Mouse (Mus musculus) splenic B cell, adult 2 months (primary cell): ENCODE data around the gene Gm27179.
"Not testable (repeated sequence)": the region's sequence is repeated elsewhere in the genome, so short reads cannot be mapped to it uniquely, and the experiment has no call there.

Experiments used
- DNase-seq: peaks from one replicate; pipeline ENCODE4 v3.0.0-alpha.2; 2011; ENCODE audit warnings: low read depth, low spot score
- H3K27me3 ChIP-seq: 2 replicates; pipeline ENCODE4 v1.6.1; 2012; ENCODE audit warnings: mild to moderate bottlenecking, low read length, moderate library complexity, mixed read lengths; ENCODE audit not compliant: control insufficient read depth, poor library complexity, insufficient read depth, severe bottlenecking
- H3K36me3 ChIP-seq: 2 replicates; pipeline ENCODE4 v1.6.1; 2012; ENCODE audit warnings: mild to moderate bottlenecking, low read length, moderate library complexity, mixed read lengths; ENCODE audit not compliant: control insufficient read depth, poor library complexity, insufficient read depth, severe bottlenecking

Gm27179 gene

GRCm38 (mm10) chr14:69502440-69503150 lies 9.8 kb downstream of the Gm27179 start:
- DNase-seq, result not testable (repeated sequence)

DNA sequence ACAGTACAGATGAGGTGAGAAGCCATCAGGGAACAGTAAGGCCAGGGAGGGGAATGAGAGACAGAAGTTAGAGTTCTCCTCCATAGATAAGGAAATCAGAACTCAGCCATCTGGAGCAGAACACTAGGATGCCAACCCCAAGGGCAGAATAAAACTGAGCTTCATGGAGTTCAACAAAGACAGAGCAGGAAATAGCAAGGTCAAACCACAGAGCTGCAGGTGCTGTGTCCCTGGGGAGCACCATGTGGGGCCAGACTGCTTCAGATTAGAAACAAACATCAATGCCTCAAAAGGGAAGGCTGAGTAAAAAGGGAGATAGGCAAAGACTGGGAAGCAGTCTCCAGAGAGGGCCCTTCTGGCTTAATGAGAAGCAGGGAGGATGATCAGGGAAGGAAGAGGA lies 16.1 kb downstream of the Gm27179 start:
- H3K36me3 ChIP-seq, DNase-seq: not testable (repeated sequence)

More at GRCm38 (mm10) chr14:69502440-69503150, 9.8 kb downstream of the Gm27179 start:
- H3K36me3 ChIP-seq, H3K27me3 ChIP-seq: not testable (repeated sequence)

GRCm38 (mm10) chr14:69494946-69495345 lies 17.4 kb downstream of the Gm27179 start:
- not testable (repeated sequence) for DNase-seq, H3K36me3 ChIP-seq, H3K27me3 ChIP-seq

More for the DNA sequence above, 16.1 kb downstream of the Gm27179 start:
- H3K27me3 ChIP-seq, result not testable (repeated sequence)

DNA sequence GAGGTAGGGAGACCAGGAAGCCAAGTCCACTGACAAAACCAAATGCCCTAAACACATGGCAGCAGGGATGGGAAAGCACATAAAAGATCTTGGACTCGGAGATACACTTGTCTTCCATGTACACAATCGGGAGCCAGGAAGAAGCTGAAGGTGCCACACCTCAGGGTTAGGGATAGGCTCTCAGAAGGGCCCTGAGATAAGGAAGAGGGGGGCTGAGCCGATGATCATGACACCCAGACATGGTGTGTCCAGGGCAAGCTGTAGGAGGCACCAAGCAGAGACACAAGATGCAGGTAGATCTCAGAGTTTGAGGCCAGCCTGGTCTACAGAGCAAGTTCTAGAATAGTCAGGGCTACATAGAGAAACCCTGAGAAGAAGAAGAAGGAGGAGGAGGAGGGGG lies 17.8 kb downstream of the Gm27179 start:
- not testable (repeated sequence) for H3K27me3 ChIP-seq, DNase-seq, H3K36me3 ChIP-seq

DNA sequence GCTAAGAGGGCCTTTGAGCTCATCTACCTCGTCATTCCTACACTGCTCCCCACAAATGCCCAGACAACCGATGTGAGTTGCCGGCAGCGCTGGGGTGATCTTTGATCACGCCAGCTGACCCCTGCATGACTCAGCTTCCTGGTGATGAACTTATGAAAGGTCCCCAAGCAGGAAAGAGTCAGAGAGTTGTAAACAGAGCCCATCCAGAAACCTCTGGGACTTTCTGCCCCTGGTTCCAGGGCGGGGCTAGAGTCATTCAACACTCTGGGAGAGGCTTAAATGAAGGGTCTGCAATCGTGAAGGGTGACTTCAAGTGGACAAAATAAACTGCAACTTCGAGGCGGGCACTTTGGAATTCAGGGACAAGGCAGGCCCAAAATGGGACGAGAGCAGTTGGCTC lies 24.3 kb downstream of the Gm27179 start:
- not testable (repeated sequence) for H3K36me3 ChIP-seq, DNase-seq

GRCm38 (mm10) chr14:69485466-69486135 lies 26.7 kb downstream of the Gm27179 start:
- not testable (repeated sequence) for DNase-seq, H3K27me3 ChIP-seq, H3K36me3 ChIP-seq

More for the DNA sequence above, 24.3 kb downstream of the Gm27179 start:
- H3K27me3 ChIP-seq, result not testable (repeated sequence)

GRCm38 (mm10) chr14:69473941-69474646 lies 38.3 kb downstream of the Gm27179 start:
- not testable (repeated sequence) for H3K27me3 ChIP-seq, H3K36me3 ChIP-seq, DNase-seq

GRCm38 (mm10) chr14:69473322-69473721 lies 39.0 kb downstream of the Gm27179 start:
- not testable (repeated sequence) for H3K36me3 ChIP-seq, DNase-seq

DNA sequence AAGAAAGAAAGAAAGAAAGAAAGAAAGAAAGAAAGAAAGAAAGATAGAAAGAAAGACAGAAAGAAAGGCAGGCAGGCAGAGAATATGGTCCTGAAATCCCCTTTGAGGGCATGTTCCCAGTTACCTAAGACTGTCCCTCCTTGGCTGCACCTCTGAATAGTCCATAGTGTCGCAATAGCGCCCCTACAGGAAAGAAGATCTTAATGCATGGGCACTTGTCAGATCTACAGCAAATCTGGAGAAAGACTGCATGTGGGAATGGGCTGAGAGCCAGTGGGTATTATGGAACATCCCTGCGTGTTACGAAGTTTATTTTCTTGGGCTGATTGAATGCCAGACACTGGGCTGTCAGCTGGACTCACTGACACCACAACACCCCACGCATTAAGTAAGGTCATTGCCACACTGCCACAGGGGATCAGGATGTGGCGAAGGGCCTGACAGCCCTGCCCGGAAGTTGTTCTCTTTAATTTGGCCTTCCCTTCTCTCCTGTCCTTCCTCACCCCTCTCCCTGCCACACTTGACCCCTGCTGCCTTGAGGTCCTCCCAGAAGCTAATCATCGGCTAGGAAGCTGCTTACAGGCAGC lies 42.1 kb downstream of the Gm27179 start:
- not testable (repeated sequence) for DNase-seq, H3K27me3 ChIP-seq, H3K36me3 ChIP-seq

More at GRCm38 (mm10) chr14:69473322-69473721, 39.0 kb downstream of the Gm27179 start:
- H3K27me3 ChIP-seq, result not testable (repeated sequence)

- H3K36me3 ChIP-seq, H3K27me3 ChIP-seq, DNase-seq: not testable (repeated sequence)
These were observed 44.6 kb downstream of the Gm27179 start for GRCm38 (mm10) chr14:69467612-69468366.

DNA sequence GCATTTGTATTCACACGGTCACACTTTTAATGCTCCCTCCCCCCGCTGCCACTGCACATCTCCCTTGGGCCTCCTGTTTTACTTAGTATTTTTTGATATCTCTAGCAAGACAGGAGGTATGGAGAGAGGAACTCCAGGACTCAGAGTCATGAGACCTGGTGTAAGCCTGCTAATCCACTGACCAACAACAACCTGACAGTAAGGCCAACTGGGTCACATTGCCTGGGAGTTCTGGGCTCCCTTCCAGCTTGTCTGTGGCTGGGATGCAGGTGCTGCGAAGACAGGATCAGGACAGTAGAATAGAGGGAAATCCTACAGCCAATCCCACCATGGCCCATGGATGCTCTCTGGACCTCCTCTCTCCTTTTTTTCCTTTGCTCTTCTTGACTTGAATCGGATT lies 47.9 kb downstream of the Gm27179 start:
- not testable (repeated sequence) for H3K27me3 ChIP-seq, DNase-seq, H3K36me3 ChIP-seq
